Mouse (Mus musculus) heart, embryonic 15.5 days (tissue): ENCODE data around the gene Dapk1. TPM values are rescaled to one million over a fixed set of nuclear protein-coding genes. Genes with fewer than 3 reads are reported as not detected.

Experiments used
- ATAC-seq: fragments of 200-750 bp; cut with Nextera tagmentation; replicated peaks from 2 replicates; pipeline ENCODE4 v1.8.0; 2017; ENCODE audit warnings: low read depth, moderate TSS enrichment; ENCODE audit not compliant: insufficient number of reproducible peaks, insufficient read depth, low FRiP score
- H3K27ac ChIP-seq: fragments of 300-500 bp; sonication (generic); 2 replicates; pipeline ENCODE4 v1.5.1; 2015; ENCODE audit warnings: mild to moderate bottlenecking, inconsistent platforms
- H3K27me3 ChIP-seq: fragments of 300-500 bp; sonication (generic); 2 replicates; pipeline ENCODE4 v1.6.1; 2015; ENCODE audit warnings: inconsistent platforms
- H3K36me3 ChIP-seq: fragments of 300-500 bp; sonication (generic); 2 replicates; pipeline ENCODE4 v1.6.1; 2015; ENCODE audit warnings: mild to moderate bottlenecking, inconsistent platforms
- H3K4me1 ChIP-seq: fragments of 300-500 bp; sonication (generic); replicated peaks from 2 replicates; pipeline ENCODE4 v1.6.1; 2015; ENCODE audit warnings: inconsistent platforms
- H3K4me2 ChIP-seq: fragments of 300-500 bp; sonication (generic); 2 replicates; pipeline ENCODE4 v1.6.1; 2015; ENCODE audit warnings: inconsistent platforms, mild to moderate bottlenecking, moderate library complexity
- H3K4me3 ChIP-seq: fragments of 300-500 bp; sonication (generic); 2 replicates; pipeline ENCODE4 v1.5.1; 2015; ENCODE audit warnings: mild to moderate bottlenecking, inconsistent platforms
- H3K9ac ChIP-seq: fragments of 300-500 bp; sonication (generic); 2 replicates; pipeline ENCODE4 v1.6.1; 2015; ENCODE audit warnings: mild to moderate bottlenecking, inconsistent platforms
- H3K9me3 ChIP-seq: fragments of 300-500 bp; sonication (generic); replicated peaks from 2 replicates; pipeline ENCODE4 v1.6.1; 2016; ENCODE audit warnings: inconsistent platforms
- WGBS: fragments of 180-500 bp; shearing (Covaris S2); methylation state at CpG from one replicate; pipeline ENCODE4 v1.1.7; 2015; ENCODE audit warnings: mixed read lengths; 5-methylcytosine and 5-hydroxymethylcytosine counted together
- polyA plus RNA-seq: library from polyadenylated mRNA; unstranded; fragments of >200 nt; fragmentation: Nextera tagmentation; extraction: Ambion mirVana; gene quantifications from 2 replicates; pipeline ENCODE4 v1.2.1, GENCODE M21; 2015

The Dapk1 gene
- polyA plus RNA-seq, 1 experiment from 2014 or later, result 7.6 TPM

GRCm38 (mm10) chr13:60644457-60644889, 42.7 kb downstream of the Dapk1 start:
- no peak overlapping the region for H3K4me2 ChIP-seq
- WGBS, result 46% methylated on average over 5 of the region's 5 CpGs
- no peaks in the 10 kb centered on the region for H3K36me3 ChIP-seq
- no peaks in the 10 kb centered on the region for H3K27me3 ChIP-seq
- H3K27ac ChIP-seq, result no peak overlapping the region
- H3K4me1 ChIP-seq, result peaks cover 5% of the 10 kb centered on the region; the same call in 1 of the 2 replicates
- no peaks in the 10 kb centered on the region for H3K9me3 ChIP-seq
- ATAC-seq, result peak; percentile 45
- no peak overlapping the region for H3K4me3 ChIP-seq
- H3K9ac ChIP-seq, result no peak overlapping the region

- Histone ChIP-seq H3K27ac (no peak overlapping the region), H3K4me2 (no peak overlapping the region), H3K9me3 (no peaks in the 10 kb centered on the region), H3K27me3 (no peaks in the 10 kb centered on the region), H3K4me1 (peaks cover 5% of the 10 kb centered on the region; the same call in 1 of the 2 replicates), H3K9ac (no peak overlapping the region), H3K36me3 (no peaks in the 10 kb centered on the region), H3K4me3 (no peak overlapping the region)
- no peak for ATAC-seq
- WGBS, result 96% methylated on average over 3 of the region's 3 CpGs
Observed at GRCm38 (mm10) chr13:60646791-60647190, 45.0 kb downstream of the Dapk1 start.

DNA sequence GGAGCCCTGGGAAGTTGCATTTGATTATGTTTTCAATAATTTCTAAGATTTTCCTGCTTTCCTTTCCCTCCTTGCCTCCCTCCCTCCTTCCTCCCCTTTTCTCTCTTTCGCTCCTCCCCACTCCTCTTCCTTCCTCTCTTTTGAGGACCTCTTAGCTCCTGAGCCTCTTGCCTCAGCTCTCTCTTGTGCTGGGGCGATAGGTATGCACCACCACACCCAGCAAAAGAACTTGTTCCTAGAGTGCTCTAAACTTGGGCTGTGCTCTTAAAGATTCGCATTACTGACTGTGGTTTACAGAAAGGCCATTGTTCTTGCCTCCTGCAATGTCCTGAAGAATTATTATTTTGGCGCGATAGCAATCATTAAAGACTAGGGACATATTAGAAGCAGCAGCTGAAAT, 46.6 kb downstream of the Dapk1 start:
- Histone ChIP-seq H3K9ac (no peak overlapping the region), H3K27ac (no peak overlapping the region), H3K27me3 (no peaks in the 10 kb centered on the region), H3K4me2 (no peak overlapping the region), H3K36me3 (no peaks in the 10 kb centered on the region), H3K9me3 (no peaks in the 10 kb centered on the region), H3K4me3 (no peak overlapping the region), H3K4me1 (peaks cover 5% of the 10 kb centered on the region; the same call in 1 of the 2 replicates)
- WGBS, result 84% methylated on average over 5 of the region's 5 CpGs
- no peak for ATAC-seq

- 83% methylated on average over 11 of the region's 11 CpGs for WGBS
- Histone ChIP-seq H3K4me1 (peaks cover 3% of the 10 kb centered on the region; the same call in 1 of the 2 replicates), H3K27me3 (no peaks in the 10 kb centered on the region), H3K36me3 (no peaks in the 10 kb centered on the region), H3K9ac (no peak overlapping the region), H3K27ac (no peak overlapping the region), H3K4me2 (no peak overlapping the region), H3K4me3 (no peak overlapping the region), H3K9me3 (no peaks in the 10 kb centered on the region)
- ATAC-seq, result no peak
Observed at GRCm38 (mm10) chr13:60650000-60650399, 48.3 kb downstream of the Dapk1 start.

- no peak overlapping the region for H3K4me3 ChIP-seq
- no peak for ATAC-seq
- 76% methylated on average over 2 of the region's 2 CpGs for WGBS
- H3K27me3 ChIP-seq, result no peaks in the 10 kb centered on the region
- no peak overlapping the region for H3K4me2 ChIP-seq
- peak overlapping the region; percentile 40; the same call in 1 of the 2 replicates for H3K27ac ChIP-seq
- H3K9me3 ChIP-seq, result no peaks in the 10 kb centered on the region
- H3K4me1 ChIP-seq, result peaks cover 3% of the 10 kb centered on the region; the same call in 1 of the 2 replicates
- H3K36me3 ChIP-seq, result no peaks in the 10 kb centered on the region
- no peak overlapping the region for H3K9ac ChIP-seq
Observed at GRCm38 (mm10) chr13:60654017-60654565, 52.3 kb downstream of the Dapk1 start.

- H3K27ac ChIP-seq, result no peak overlapping the region
- H3K36me3 ChIP-seq, result no peaks in the 10 kb centered on the region
- peaks cover 10% of the 10 kb centered on the region for H3K4me1 ChIP-seq
- no peak for ATAC-seq
- no peaks in the 10 kb centered on the region for H3K9me3 ChIP-seq
- 73% methylated on average over 3 of the region's 3 CpGs for WGBS
- no peak overlapping the region for H3K9ac ChIP-seq
- no peak overlapping the region for H3K4me3 ChIP-seq
- H3K27me3 ChIP-seq, result no peaks in the 10 kb centered on the region
- H3K4me2 ChIP-seq, result no peak overlapping the region
Observed at GRCm38 (mm10) chr13:60655246-60655645, 53.5 kb downstream of the Dapk1 start.

DNA sequence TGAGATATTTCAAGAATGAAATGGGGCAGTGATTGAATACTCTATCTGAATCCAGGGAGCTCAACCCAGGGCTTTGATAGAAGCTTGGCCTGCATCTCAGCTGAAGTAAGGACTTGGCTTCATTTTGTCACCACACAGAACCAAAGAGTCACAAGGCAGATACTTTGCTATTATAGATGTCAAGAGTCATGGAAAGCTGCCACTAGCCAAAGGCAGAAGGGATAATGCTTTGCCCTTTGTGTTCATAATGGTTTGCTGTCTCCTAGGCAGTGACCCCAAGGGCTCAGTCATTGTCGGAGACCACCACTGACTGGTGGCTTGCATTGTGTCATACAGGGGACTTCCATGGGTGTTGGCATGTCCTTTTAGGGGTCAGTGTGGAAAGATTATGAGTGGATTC, 57.9 kb downstream of the Dapk1 start:
- no peak overlapping the region for H3K27ac ChIP-seq
- H3K27me3 ChIP-seq, result no peaks in the 10 kb centered on the region
- H3K36me3 ChIP-seq, result no peaks in the 10 kb centered on the region
- peaks cover 8% of the 10 kb centered on the region for H3K4me1 ChIP-seq
- no peak overlapping the region for H3K4me2 ChIP-seq
- H3K9me3 ChIP-seq, result no peaks in the 10 kb centered on the region
- H3K9ac ChIP-seq, result no peak overlapping the region
- H3K4me3 ChIP-seq, result no peak overlapping the region
- ATAC-seq, result no peak
- 79% methylated on average over 1 of the region's 1 CpGs for WGBS

DNA sequence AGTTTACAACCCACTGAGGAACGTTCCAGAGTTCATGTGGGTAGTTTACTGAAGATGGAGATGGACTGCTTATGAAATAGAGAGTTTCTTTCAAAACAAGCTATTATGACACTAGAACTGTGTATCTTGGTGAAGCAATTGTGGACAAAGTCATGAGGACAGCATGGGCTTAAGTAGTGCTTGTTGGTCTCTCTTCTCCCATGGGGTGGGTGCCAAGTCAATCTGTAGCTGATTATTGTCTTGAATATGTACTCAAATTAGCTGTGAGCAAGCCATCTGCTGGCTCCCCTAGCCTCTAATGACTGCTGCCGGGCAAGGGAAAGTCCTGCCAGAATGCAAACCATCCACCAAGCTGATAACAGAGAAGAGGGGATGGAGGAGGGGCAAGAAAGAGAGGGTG, 58.3 kb downstream of the Dapk1 start:
- Histone ChIP-seq H3K9ac (no peak overlapping the region), H3K36me3 (no peaks in the 10 kb centered on the region), H3K27ac (no peak overlapping the region), H3K4me1 (peaks cover 8% of the 10 kb centered on the region), H3K4me2 (no peak overlapping the region), H3K27me3 (no peaks in the 10 kb centered on the region), H3K4me3 (no peak overlapping the region), H3K9me3 (no peaks in the 10 kb centered on the region)
- 42% methylated on average over 2 of the region's 2 CpGs for WGBS
- no peak for ATAC-seq

- Histone ChIP-seq H3K4me1 (peaks cover 8% of the 10 kb centered on the region), H3K36me3 (no peaks in the 10 kb centered on the region), H3K27me3 (no peaks in the 10 kb centered on the region), H3K4me2 (no peak overlapping the region), H3K9ac (no peak overlapping the region), H3K9me3 (no peaks in the 10 kb centered on the region), H3K27ac (no peak overlapping the region), H3K4me3 (no peak overlapping the region)
- WGBS, result 67% methylated on average over 9 of the region's 9 CpGs
- no peak for ATAC-seq
Observed at GRCm38 (mm10) chr13:60660711-60661261, 59.0 kb downstream of the Dapk1 start.

- Histone ChIP-seq H3K4me2 (no peak overlapping the region), H3K4me3 (no peak overlapping the region), H3K9ac (no peak overlapping the region), H3K27me3 (no peaks in the 10 kb centered on the region), H3K36me3 (no peaks in the 10 kb centered on the region), H3K9me3 (no peaks in the 10 kb centered on the region), H3K27ac (no peak overlapping the region), H3K4me1 (peaks cover 8% of the 10 kb centered on the region)
- 78% methylated on average over 8 of the region's 8 CpGs for WGBS
- ATAC-seq, result no peak
Observed at GRCm38 (mm10) chr13:60662493-60663177, 60.9 kb downstream of the Dapk1 start.

- Histone ChIP-seq H3K27me3 (no peaks in the 10 kb centered on the region), H3K9me3 (no peaks in the 10 kb centered on the region), H3K4me1 (peaks cover 8% of the 10 kb centered on the region), H3K36me3 (no peaks in the 10 kb centered on the region), H3K9ac (no peak overlapping the region), H3K27ac (no peak overlapping the region), H3K4me2 (no peak overlapping the region), H3K4me3 (no peak overlapping the region)
- WGBS, result 58% methylated on average over 3 of the region's 3 CpGs
- no peak for ATAC-seq
Observed at GRCm38 (mm10) chr13:60664058-60664457, 62.3 kb downstream of the Dapk1 start.

- WGBS, result 87% methylated on average over 10 of the region's 10 CpGs
- H3K9ac ChIP-seq, result no peak overlapping the region
- H3K36me3 ChIP-seq, result no peaks in the 10 kb centered on the region
- H3K27ac ChIP-seq, result no peak overlapping the region
- no peak for ATAC-seq
- H3K4me1 ChIP-seq, result peaks cover 6% of the 10 kb centered on the region
- no peaks in the 10 kb centered on the region for H3K27me3 ChIP-seq
- no peak overlapping the region for H3K4me2 ChIP-seq
- no peak overlapping the region for H3K4me3 ChIP-seq
- H3K9me3 ChIP-seq, result no peaks in the 10 kb centered on the region
Observed at GRCm38 (mm10) chr13:60664816-60665215, 63.1 kb downstream of the Dapk1 start.
